Mouse (Mus musculus) cerebellum, adult 2 months (tissue): ENCODE data around the gene Fip1l1.

Source experiments
- CTCF ChIP-seq: fragments of 200-500 bp; IDR thresholded peaks from 2 replicates; pipeline ENCODE4 v1.5.1; 2011; ENCODE audit warnings: low read depth, mild to moderate bottlenecking, control low read depth, low read length, moderate library complexity, borderline replicate concordance; ENCODE audit not compliant: insufficient read depth
- POLR2A ChIP-seq: fragments of 200-500 bp; IDR thresholded peaks from 2 replicates; pipeline ENCODE4 v1.6.1; 2011; ENCODE audit warnings: low read length, control low read depth, borderline replicate concordance; ENCODE audit not compliant: insufficient read depth

DNA sequence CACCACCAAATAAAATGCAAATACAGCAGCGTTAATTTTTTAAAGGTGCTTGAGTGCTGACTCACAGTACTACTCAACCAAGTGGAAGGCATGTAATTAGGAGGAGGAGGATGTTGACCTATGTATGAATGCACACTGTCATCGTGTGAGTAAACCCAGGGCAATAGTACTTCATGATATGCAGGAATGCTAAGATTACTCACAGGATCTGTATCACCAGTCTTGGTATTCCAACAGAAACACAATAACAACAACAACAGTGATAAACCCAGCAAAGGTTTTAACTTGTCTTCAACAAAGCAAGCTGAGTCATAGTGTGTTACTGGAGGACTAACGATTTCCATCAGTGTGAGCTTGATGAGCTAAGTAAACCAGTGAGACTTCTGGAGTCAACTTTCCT, 42.5 kb upstream of the Fip1l1 start:
- TF ChIP-seq CTCF: no peak
- no peak for TF ChIP-seq POLR2A
